Mouse (Mus musculus) layer of hippocampus, adult 8-10 months (tissue): ENCODE measurements around the gene Sept11. TPM values are rescaled to one million over a fixed set of nuclear protein-coding genes. Genes with fewer than 3 reads are reported as not detected.

Experiments used
- DNase-seq, 2 experiments: peaks; one replicate each; pipeline ENCODE4 v3.0.0; 2022; ENCODE audit warnings: low spot score in 2 of 2
- total RNA-seq, 4 experiments: library from RNA; stranded (reverse); gene quantifications; 2 replicates each; pipeline ENCODE4 v1.2.4; 2022

Gene Sept11
- 100 to 1,000 TPM; 105 to 119 (median 113) TPM for total RNA-seq

GRCm38 (mm10) chr5:93092857-93093622 is at the start of gene Sept11:
TSS of gene Sept11 (plus strand) at chr5:93093437.
- peak; percentile 89 to 95 for DNase-seq

GRCm38 (mm10) chr5:93043688-93044583 is 49.3 kb upstream of the Sept11 start:
- DNase-seq = no peak

GRCm38 (mm10) chr5:93044584-93045370 is 48.5 kb upstream of the Sept11 start, which contains the start of gene Sowahb:
TSS of gene Sowahb (minus strand) at chr5:93045022.
- DNase-seq = no peak

DNA sequence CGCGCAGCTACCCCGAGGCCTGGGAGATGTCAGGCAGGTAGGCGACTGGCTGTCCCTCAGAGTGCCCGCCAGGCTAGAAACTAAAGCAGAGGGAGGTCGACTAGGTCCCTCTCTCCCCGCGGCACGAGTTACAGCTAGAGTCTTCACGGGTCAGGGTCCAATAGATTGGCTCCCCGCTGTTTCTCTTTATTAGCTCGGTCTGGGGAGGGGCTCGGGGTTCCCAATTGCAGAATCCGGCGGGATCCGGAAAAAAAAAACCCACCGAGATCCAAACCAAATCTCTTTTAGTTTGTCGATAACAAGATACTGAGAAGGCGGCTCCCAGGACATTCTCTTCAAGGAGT is 47.9 kb upstream of the Sept11 start:
- no peak for DNase-seq

- DNase-seq = no peak
Observed at GRCm38 (mm10) chr5:93046306-93046845, 46.9 kb upstream of the Sept11 start.

DNA sequence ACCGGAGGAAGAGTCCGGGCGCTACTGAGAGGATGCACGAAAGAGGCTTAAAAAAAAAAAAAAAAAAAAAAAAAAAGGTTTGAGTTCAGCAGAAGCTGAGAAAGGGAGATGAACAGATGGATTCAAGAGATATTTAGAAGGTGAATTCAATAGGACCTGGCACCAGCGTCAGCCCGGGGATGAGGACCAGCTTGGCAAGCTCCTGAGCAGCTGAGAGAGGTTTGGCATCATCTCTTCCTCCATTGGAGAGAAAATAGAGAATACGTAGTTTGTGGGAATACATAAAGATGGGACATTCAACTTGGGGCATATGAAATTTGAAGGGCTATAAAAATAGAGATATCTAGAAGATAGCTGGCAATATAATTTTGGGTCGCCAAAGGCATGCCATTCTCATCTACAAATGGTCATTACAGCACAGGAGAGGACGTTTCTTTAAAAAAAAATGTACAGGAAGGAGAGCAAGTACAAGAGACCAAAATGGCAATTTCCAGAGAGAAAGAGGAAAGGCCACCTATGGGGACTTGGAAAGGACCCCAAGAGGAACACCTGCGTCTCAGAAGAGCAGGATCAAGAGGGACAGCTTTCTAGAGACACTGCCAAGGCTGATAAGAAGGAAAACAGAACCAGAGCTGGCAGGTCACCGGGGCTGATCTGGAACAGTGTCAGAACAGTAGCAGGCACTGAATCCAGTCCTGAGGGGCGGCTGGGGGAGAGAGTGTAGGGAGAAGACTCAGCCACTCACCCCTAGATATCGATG is 44.6 kb upstream of the Sept11 start:
- no peak for DNase-seq

- no peak for DNase-seq
Observed at GRCm38 (mm10) chr5:93049971-93050370, 43.3 kb upstream of the Sept11 start.

DNA sequence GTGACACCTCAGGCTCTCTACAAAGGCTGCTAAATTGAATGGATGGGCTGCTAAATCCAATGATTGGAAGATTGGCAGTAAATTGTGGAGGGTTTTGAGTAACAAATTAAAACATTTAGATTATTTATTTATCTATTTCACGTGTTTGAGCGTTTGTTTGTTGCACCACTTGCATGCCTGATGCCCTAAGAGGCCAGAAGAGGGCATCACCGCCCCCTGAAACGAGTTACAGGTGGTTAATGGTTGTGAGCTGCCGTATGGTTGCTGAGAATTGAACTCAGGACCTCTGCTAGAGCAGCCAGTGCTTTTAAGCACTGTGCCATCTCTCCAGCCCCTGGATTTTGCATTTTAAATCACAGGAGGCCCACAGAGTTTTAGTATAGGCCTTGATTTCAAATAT is 42.2 kb upstream of the Sept11 start:
- DNase-seq = no peak

DNA sequence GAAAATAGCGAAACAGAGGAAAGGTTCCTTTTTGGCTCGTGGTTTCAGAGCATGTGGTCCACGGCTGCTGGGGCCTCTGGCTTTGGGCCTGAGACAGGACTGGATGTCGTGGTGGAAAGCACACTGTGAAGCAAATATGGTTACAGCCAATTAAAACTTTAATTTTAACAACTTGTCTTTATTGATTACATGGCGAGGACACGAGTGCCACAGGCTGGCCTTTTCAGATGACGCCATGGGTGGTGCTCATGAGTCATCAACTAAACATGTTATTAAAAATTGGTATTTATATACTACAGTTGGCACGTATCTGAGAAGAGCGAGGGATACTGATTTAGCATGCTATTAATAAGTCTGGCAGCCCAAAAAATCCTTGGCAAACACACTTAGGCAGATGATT is 41.3 kb upstream of the Sept11 start:
- no peak for DNase-seq

DNA sequence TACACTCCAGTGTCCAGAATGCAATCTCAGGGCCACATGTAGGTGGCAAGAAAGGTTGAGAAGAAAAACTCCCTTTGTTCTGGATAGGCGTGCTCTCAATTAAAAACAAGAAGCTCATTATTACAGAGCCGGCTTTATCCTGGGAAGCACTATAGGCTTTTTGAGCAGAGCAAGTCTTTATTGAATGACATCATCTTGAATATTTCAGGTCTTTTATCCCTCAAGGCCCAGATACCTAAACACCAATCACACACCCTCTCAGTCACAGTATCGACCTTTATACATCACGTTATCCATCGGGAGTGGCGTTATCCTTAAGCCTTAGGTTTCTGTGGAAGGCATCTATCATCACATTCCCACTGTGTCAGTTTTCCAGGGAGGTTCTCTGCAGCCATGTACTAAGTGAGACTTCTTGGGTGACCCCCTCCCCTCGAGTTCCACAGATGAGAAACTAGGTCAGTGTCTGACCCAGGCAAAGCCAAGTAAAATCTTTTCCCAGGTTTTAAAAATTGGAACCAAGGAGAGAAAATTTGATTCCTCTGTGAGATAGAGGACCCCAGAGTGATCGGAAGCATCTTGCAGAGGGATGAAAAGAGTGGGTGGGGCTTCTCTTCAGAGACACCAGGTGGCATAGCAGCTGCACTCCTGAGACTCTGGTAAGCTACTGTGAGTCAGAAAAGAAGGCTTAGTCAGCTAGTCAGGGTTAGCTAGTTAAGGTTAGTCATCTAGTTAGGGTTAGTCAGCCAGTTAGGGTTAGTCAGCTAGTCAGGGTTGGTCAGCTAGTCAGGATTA is 39.4 kb upstream of the Sept11 start:
- no peak for DNase-seq

DNA sequence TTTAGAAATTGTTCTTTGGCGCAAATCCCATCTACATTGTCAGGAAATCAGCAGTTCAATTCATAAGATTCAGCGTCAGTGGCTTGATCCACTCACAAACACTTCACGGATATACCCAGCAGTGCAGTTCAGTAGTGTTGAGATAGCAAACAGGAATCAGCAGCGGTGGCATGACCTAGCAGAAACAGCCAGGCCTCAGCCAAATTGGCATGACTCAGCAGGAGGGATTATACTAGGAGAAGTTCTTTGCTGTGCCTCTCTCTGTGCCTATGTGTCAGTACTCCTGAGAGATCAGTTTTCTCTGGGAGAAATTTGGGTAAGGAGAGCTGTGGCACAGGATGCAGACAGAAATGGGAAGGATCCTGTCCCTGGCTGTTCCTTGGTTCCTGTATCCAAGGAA is 32.4 kb upstream of the Sept11 start:
- no peak for DNase-seq

DNA sequence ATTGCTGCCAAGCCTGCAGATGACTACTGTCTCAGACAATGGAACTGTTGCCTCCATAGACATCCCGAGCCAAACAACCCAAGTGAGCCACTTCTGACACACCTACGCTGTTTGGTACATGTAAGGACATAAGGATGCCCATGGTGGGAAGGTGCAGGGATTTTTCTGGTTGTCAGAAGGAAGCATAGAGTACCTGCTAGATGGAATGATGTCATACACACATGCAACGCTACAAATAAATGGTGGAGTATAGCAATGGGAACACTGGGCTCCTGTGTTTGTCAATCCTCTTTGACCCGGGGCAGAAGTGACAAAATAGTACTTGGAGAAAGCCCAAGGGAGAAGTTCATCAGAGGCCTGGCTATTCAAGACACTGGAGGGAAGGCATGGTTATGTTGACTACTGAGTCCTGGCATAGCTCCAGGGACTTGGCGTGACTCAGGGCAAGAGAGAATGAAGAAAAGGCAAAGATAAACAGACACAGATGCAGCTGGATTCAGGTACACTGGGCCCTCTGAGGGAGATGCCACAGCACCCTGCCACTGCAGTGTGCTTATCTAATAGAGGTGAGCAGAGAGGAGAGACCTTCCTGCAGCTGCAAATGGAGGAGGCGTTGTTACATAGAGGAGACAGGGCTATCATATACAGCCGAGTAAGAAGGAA is 15.4 kb upstream of the Sept11 start:
- DNase-seq = no peak

DNA sequence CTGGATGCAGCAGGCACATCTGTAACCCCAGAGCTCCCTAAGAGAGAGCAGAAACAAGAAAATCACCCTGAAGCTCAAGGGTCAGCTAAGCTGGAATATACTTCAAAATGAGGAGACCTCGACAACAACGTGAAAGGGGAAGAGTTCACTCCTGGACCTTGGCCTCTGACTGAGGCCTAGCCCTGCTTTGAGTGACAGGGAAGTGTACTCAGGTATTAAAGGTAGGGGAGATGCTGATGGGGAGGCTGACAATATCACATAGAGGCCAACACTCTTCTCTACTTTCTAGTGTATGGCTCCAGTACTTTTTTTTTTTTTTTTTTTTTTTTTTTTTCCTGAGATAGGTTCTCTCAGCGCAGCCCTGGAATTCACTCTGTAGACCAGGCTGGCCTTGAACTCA is 13.6 kb upstream of the Sept11 start:
- DNase-seq = no peak

- no peak for DNase-seq
Observed at GRCm38 (mm10) chr5:93085015-93085598, 8.1 kb upstream of the Sept11 start.

DNA sequence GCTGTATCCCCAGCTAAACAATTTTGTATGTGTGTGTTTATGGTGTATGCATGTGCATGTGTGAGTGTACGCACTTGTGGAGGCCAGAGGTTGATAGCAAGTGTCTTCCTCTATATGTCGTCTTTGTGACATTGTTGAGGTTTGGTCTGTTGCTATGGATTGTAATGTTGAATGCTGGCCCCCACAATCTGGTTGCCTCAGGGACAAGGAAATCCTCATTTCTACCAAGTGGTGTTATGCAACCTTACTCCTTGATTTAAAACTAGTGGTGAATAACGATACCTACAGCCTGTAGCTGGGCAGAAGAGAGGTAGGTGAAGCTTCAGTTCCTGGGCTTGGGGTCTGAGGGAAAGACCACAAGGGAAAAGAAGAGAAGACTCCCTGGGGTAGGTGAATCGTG is 7.3 kb upstream of the Sept11 start:
- DNase-seq = no peak

DNA sequence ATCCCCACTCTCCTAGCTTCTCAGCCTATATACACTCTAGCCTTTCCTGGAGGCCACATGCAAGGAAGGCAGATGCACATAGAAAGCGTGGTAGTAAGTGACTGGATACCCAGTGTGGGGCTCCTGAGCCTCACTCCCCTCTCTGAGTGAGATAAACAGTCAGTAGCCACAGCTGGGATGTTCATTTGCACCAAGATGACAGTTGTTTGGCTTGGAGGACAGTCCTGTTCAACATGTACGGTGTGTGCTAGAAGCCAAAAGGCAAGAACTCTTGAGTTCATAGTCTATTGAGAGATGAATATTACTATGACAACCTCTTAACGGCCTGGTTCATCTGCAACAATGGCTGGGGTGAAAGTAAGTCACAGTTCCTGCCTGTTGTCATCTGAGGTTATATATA is 2.0 kb upstream of the Sept11 start:
- DNase-seq = no peak

- peak in 1 of 2 experiments; percentile 25 for DNase-seq
Observed at GRCm38 (mm10) chr5:93092147-93092781, 973 bp upstream of the Sept11 start.
